Mouse (Mus musculus): ENCODE results near the gene Trip4.

- TF ChIP-seq CTCF (IDR thresholded peaks at IDR 0.05 in 2 of 3, conservative IDR thresholded peaks at IDR 0.05 in 1 of 3; ENCODE audit: control insufficient read depth in 1 of 3, insufficient read depth in 1 of 3, low read depth in 2 of 3, low read length in 3 of 3, poor library complexity in 1 of 3, severe bottlenecking in 1 of 3) (no peak), E2F4 (IDR thresholded peaks at IDR 0.05; ENCODE audit: borderline replicate concordance, low read depth, low read length) (no peak), EP300 (IDR thresholded peaks at IDR 0.05; ENCODE audit: low read depth in 1 of 2, low read length in 2 of 2) (no peak), CHD2 (IDR thresholded peaks at IDR 0.05; ENCODE audit: low read length) (no peak)
Measured at GRCm38 (mm10) chr9:65787829-65788344, 120.7 kb downstream of the Trip4 start.
